Mouse (Mus musculus) G1E (cell line): ENCODE results near the gene Shisa9.

Experiments
- CTCF ChIP-seq: IDR thresholded peaks from 2 replicates; pipeline ENCODE4 v1.5.1; 2012; ENCODE audit warnings: low read depth, low read length, inconsistent platforms, mixed read lengths
- GATA1 ChIP-seq: IDR thresholded peaks from 2 replicates; pipeline ENCODE4 v1.6.1; 2012; ENCODE audit warnings: borderline replicate concordance, low read length, inconsistent platforms, mixed read lengths
- GATA2 ChIP-seq: IDR thresholded peaks from 2 replicates; pipeline ENCODE4 v1.6.1; 2012; ENCODE audit warnings: low read depth, low read length, inconsistent platforms, borderline replicate concordance
- POLR2AphosphoS5 ChIP-seq: IDR thresholded peaks from 2 replicates; pipeline ENCODE4 v1.6.1; 2012; ENCODE audit warnings: low read depth, low read length, inconsistent platforms; ENCODE audit not compliant: insufficient replicate concordance
- TAL1 ChIP-seq: conservative IDR thresholded peaks from 2 replicates; pipeline ENCODE4 v1.6.1; 2012; ENCODE audit warnings: low read depth, low read length, inconsistent platforms, mixed read lengths

- no peak for TF ChIP-seq CTCF
- no peak for TF ChIP-seq GATA2
- TF ChIP-seq POLR2AphosphoS5 = no peak
- no peak for TF ChIP-seq GATA1
- no peak for TF ChIP-seq TAL1
These were observed 170.6 kb downstream of the Shisa9 start for GRCm38 (mm10) chr16:12154476-12154875.
